Mouse (Mus musculus) lung, embryonic 16.5 days (tissue): ENCODE measurements around the gene Mrps16. TPM values are rescaled to one million over a fixed set of nuclear protein-coding genes. Genes with fewer than 3 reads are reported as not detected.

ENCODE experiments used
- ATAC-seq: fragments of 200-750 bp; cut with Nextera tagmentation; 2 replicates; pipeline ENCODE4 v1.8.0; 2017; ENCODE audit warnings: low read depth, mild to moderate bottlenecking, moderate library complexity
- H3K27ac ChIP-seq: fragments of 300-500 bp; sonication (generic); 2 replicates; pipeline ENCODE4 v1.5.1; 2014; ENCODE audit warnings: mild to moderate bottlenecking, control low read depth, low read length
- H3K27me3 ChIP-seq: fragments of 300-500 bp; sonication (generic); 2 replicates; pipeline ENCODE4 v1.6.1; 2014; ENCODE audit warnings: low read depth, low read length, mixed read lengths; ENCODE audit not compliant: control insufficient read depth, insufficient read depth
- H3K36me3 ChIP-seq: fragments of 300-500 bp; sonication (generic); 2 replicates; pipeline ENCODE4 v1.6.1; 2014; ENCODE audit warnings: low read length; ENCODE audit not compliant: control insufficient read depth, insufficient read depth
- H3K4me1 ChIP-seq: fragments of 300-500 bp; sonication (generic); replicated peaks from 2 replicates; pipeline ENCODE4 v1.6.1; 2014; ENCODE audit warnings: low read length, mixed read lengths; ENCODE audit not compliant: control insufficient read depth, insufficient read depth
- H3K4me2 ChIP-seq: fragments of 300-500 bp; sonication (generic); 2 replicates; pipeline ENCODE4 v1.6.1; 2014; ENCODE audit warnings: low read depth, low read length, control low read depth
- H3K4me3 ChIP-seq: fragments of 300-500 bp; sonication (generic); 2 replicates; pipeline ENCODE4 v1.5.1; 2014; ENCODE audit warnings: mild to moderate bottlenecking, low read length, control low read depth
- H3K9ac ChIP-seq: fragments of 300-500 bp; sonication (generic); 2 replicates; pipeline ENCODE4 v1.6.1; 2014; ENCODE audit warnings: low read length, control low read depth
- H3K9me3 ChIP-seq: fragments of 300-500 bp; sonication (generic); 2 replicates; pipeline ENCODE4 v1.6.1; 2016; ENCODE audit warnings: low read length; ENCODE audit not compliant: control insufficient read depth
- WGBS: fragments of 180-500 bp; shearing (Covaris S2); extraction: QIAGEN DNeasy Blood & Tissue Kit; methylation state at CpG from one replicate; pipeline ENCODE4 v1.1.7; 2014; 5-methylcytosine and 5-hydroxymethylcytosine counted together
- polyA plus RNA-seq: library from polyadenylated mRNA; unstranded; fragments of >200 nt; fragmentation: Nextera tagmentation; extraction: Ambion mirVana; gene quantifications from 2 replicates; pipeline ENCODE4 v1.2.1, GENCODE M21; 2015

Mrps16 gene
- polyA plus RNA-seq, 1 experiment from 2014 or later = 89.0 TPM

DNA sequence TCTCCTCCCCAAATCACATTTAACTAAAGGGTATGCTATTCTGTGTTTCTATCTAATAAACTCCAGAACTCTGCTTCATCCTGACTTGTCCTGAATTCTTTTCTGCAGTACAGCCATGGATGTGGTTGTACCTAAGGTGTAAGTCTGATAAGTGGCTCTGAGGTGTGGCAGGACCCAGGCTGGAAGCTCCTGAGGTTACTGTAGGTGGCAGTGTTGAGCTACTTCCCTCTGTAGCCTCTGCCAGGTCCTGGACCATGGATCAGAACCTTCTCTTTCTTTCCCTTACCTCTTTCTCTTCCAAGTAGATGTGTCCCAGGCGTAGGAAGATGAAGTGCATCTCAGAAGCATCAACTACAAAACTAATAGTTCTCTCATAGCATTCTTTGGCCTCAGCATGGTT lies 6.6 kb upstream of the Mrps16 start:
- Histone ChIP-seq H3K27me3 (no peaks in the 10 kb centered on the region), H3K36me3 (no peaks in the 10 kb centered on the region), H3K4me2 (no peak overlapping the region), H3K9me3 (no peaks in the 10 kb centered on the region), H3K27ac (no peak overlapping the region), H3K4me1 (no peaks in the 10 kb centered on the region), H3K4me3 (no peak overlapping the region), H3K9ac (no peak overlapping the region)
- no peak for ATAC-seq
- WGBS = 57% methylated on average over 1 of the region's 1 CpGs

DNA sequence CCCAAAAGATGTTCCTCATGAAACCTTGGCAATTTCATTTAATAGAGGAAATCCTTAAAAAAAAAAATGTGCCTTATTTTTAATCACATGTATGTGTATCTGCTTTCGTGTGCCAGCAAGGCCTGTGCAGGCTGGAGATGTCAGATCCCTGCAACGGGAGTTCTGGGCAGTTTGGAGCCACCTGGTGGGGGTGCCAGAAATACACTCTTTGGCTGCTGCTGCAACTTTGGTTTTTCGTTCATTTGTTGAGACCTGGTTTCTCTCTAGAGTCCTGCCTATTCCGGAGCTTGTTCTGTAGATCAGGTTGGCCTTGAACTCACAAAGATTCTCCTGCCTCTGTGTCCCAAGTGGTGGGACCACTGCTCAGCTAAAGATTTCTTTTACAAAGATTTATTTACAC lies 5.4 kb upstream of the Mrps16 start:
- Histone ChIP-seq H3K27me3 (no peaks in the 10 kb centered on the region), H3K36me3 (no peaks in the 10 kb centered on the region), H3K9ac (no peak overlapping the region), H3K9me3 (no peaks in the 10 kb centered on the region), H3K4me1 (peaks cover 3% of the 10 kb centered on the region), H3K4me3 (no peak overlapping the region), H3K27ac (no peak overlapping the region), H3K4me2 (no peak overlapping the region)
- WGBS = 37% methylated on average over 4 of the region's 4 CpGs
- no peak for ATAC-seq

DNA sequence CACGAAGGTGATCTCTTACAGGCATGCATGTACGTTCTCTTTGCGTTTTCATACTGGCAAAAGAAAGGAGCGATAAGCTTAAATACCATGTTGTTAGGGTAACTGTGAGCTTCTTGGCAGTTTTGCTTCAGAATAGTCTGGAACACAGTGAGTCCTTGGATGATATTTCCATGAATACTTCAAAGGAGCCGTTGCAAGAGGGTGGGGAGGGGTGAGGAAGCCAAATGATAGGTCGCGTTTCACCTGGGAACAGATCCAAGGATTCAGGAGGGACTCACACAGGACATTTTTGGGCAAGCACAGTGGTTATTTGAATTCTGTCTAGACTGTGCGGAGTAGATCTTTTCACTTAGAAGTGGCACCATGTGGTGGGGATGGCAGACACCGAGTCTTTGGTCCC lies 3.8 kb upstream of the Mrps16 start:
- no peak overlapping the region for H3K4me3 ChIP-seq
- H3K9me3 ChIP-seq = no peaks in the 10 kb centered on the region
- H3K27me3 ChIP-seq = no peaks in the 10 kb centered on the region
- no peak overlapping the region for H3K27ac ChIP-seq
- H3K36me3 ChIP-seq = no peaks in the 10 kb centered on the region
- H3K4me2 ChIP-seq = no peak overlapping the region
- ATAC-seq = no peak
- H3K9ac ChIP-seq = no peak overlapping the region
- H3K4me1 ChIP-seq = peaks cover 6% of the 10 kb centered on the region
- WGBS = 69% methylated on average over 9 of the region's 9 CpGs

DNA sequence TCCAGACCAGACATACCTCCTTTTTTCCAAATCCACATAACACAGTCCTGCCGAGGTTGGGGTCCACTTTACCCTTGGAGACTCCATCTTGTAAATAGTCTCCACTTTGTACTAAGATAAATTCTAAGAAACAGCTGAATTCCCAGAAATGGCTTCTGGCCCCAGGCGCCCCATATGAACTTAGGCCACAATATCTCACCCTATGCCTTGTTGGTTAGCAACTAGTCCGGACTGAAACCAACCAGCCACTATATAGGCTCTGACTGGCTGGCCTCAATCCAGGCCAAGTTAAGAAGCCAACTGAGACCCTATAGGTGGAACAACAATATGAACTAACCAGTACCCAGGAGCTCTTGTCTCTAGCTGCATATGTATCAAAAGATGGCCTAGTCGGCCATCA lies 1.1 kb downstream of the Mrps16 start:
- 0 out of 2 replicates have a peak overlapping the region, but pooled peaks have one; percentile 83 for H3K4me3 ChIP-seq
- H3K4me1 ChIP-seq = peaks cover 12% of the 10 kb centered on the region
- peak overlapping the region; percentile 68 for H3K4me2 ChIP-seq
- ATAC-seq = no peak
- H3K36me3 ChIP-seq = peaks cover 14% of the 10 kb centered on the region
- H3K27me3 ChIP-seq = no peaks in the 10 kb centered on the region
- H3K9me3 ChIP-seq = no peaks in the 10 kb centered on the region
- H3K9ac ChIP-seq = no peak overlapping the region
- no peak overlapping the region for H3K27ac ChIP-seq
- 78% methylated on average over 3 of the region's 4 CpGs for WGBS

DNA sequence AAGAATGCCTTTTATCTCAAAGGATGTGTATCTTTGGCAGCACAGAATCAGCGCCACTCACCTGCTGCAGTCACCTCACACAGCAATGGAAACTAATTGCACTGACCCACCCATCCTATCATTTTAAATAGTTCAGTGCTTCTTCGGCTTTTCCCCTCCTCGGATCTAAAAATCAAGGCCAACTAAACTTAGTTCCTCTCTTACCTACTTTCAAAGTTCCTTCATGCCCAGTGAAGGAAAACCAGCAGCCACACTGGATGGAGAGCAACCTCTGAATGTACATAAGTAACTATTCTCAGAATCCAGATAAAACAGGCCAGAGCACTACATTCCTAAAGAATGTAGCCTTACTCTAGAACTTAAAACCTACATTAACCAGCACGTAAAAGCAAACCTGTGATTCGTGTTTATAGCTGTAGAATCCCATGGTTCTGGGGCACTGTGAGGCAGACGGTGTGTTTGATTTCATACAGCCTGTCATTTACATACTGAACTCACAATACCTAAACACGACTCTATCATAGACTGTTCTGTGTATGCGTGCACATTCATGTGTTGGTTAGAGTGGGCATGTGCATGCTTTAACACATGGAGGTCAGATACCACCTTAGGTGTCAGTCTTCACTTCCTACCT lies 3.9 kb downstream of the Mrps16 start:
- no peak for ATAC-seq
- Histone ChIP-seq H3K27me3 (no peaks in the 10 kb centered on the region), H3K36me3 (peaks cover 14% of the 10 kb centered on the region), H3K27ac (no peak overlapping the region), H3K9ac (peak overlapping the region; percentile 83; the same call in 1 of the 2 replicates), H3K4me3 (peak overlapping the region; percentile 84), H3K4me2 (peak overlapping the region; percentile 86), H3K9me3 (no peaks in the 10 kb centered on the region), H3K4me1 (peaks cover 24% of the 10 kb centered on the region)
- WGBS = 84% methylated on average over 8 of the region's 8 CpGs

DNA sequence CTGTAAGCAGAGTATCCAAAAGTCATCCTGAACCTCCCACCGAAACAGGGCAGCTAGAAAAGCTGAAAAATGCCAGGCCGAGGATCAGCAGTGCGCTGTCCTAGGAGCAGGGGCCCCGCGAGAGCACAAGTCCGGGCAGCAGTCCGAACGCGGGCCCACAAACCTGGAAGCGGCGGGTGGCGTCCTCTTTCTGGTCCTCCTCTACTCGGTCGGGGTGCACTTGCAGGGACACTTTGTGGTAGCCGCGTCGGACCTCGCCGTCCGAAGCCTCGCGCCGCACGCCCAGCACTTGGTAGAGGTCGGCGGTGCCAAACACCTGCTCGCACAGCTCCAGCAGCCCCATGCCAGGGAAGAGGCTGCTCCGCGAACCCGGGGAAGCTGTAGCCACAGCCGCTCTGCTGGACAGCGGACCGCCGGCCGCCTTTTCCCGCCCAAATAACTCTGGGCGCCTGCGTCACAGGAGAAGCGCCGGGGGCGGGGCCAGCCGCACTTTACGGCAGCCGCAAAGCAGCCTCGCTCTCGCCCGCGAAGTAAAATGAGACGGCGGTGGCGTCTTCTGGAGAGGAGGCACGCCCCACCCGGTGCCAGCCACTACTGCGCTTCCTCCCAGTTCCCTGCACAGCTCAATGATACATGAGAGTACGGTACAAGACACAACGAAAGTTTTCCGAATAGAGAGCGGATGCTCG lies 4.8 kb downstream of the Mrps16 start, which contains the start of gene Dnajc9:
Gene Dnajc9, minus strand, starts transcription at position 470 of the 689 bp plus-strand sequence.
- peak; percentile 72 for ATAC-seq
- peaks cover 14% of the 10 kb centered on the region for H3K36me3 ChIP-seq
- H3K4me3 ChIP-seq = peak within 1 kb of the TSS; percentile 84
- peak within 1 kb of the TSS; percentile 83 for H3K9ac ChIP-seq
- H3K27ac ChIP-seq = peak within 1 kb of the TSS; percentile 83
- H3K4me1 ChIP-seq = peaks cover 21% of the 10 kb centered on the region
- peak within 1 kb of the TSS; percentile 86 for H3K4me2 ChIP-seq
- H3K27me3 ChIP-seq = no peaks in the 10 kb centered on the region
- under 1% methylated on average over 59 of the region's 59 CpGs for WGBS
- H3K9me3 ChIP-seq = no peaks in the 10 kb centered on the region

DNA sequence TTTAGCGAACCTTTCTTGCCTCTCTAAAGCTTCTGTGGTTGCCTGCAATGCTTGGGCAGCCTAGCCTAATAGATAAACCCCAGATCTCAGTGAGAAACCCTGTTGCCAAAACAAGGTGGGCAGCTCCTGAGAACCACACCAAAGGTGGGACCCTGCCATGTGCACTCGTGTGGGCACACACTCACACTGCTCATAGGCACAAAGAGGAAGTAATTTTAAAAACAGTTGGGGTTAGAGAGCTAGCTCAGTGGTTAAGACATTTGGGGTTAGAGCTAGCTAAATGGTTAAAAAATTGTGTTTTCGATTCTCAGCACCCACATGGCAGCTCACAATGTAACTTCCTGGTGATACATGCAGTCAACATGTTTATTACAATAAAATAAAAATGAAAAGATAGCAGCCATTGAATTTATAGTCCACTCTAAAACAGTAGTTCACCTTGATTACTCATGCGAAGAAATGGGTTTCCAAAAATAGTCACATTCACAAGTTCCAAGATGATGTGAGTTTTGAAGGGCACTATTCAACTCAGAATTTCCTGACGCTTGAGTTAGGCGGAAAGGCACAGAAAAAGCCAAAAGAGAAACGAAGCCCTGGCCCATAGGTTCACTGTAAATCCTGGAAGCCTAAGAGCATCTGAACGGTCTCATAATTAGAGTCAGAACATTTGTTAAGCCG lies 13.5 kb downstream of the Mrps16 start:
- Histone ChIP-seq H3K4me3 (no peak overlapping the region), H3K4me2 (no peak overlapping the region), H3K9ac (no peak overlapping the region), H3K9me3 (no peaks in the 10 kb centered on the region), H3K4me1 (peaks cover 5% of the 10 kb centered on the region; the same call in 1 of the 2 replicates), H3K27ac (no peak overlapping the region), H3K36me3 (peaks cover 12% of the 10 kb centered on the region; the same call in 1 of the 2 replicates), H3K27me3 (no peaks in the 10 kb centered on the region)
- 86% methylated on average over 9 of the region's 9 CpGs for WGBS
- ATAC-seq = no peak

DNA sequence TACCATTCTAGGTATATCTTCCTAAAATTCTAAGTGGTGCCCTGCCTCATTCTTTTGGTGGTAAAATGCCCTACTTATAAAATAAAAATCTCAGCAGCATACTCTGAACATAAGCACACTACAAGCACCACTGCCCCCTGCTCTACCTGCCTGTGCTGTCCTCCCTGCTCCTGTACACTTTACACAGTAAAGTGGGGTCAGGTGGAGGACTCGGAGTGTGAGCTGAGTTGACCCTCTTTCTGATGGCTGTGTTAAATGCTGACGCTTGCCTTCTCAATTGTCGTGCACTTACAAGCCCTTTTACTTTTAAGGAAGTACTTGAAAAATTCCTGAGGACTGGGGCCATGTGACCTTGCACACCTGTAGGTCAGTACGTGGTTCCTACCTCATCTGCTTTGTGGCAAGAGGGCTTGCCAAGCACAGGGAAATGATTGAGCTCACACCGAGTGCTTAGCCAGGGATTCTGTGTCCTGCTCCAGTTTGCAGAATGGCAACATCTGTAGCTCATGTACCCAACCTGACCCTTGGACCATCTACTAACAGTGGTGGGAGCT lies 14.3 kb downstream of the Mrps16 start:
- Histone ChIP-seq H3K36me3 (peaks cover 12% of the 10 kb centered on the region; the same call in 1 of the 2 replicates), H3K27ac (no peak overlapping the region), H3K9me3 (no peaks in the 10 kb centered on the region), H3K4me3 (no peak overlapping the region), H3K4me1 (peaks cover 5% of the 10 kb centered on the region; the same call in 1 of the 2 replicates), H3K27me3 (no peaks in the 10 kb centered on the region), H3K9ac (no peak overlapping the region), H3K4me2 (no peak overlapping the region)
- 50% methylated on average over 5 of the region's 5 CpGs for WGBS
- ATAC-seq = peak; percentile 85
